ENCODE assay signal across 13 mouse cellular contexts in the genomic region with DNA sequence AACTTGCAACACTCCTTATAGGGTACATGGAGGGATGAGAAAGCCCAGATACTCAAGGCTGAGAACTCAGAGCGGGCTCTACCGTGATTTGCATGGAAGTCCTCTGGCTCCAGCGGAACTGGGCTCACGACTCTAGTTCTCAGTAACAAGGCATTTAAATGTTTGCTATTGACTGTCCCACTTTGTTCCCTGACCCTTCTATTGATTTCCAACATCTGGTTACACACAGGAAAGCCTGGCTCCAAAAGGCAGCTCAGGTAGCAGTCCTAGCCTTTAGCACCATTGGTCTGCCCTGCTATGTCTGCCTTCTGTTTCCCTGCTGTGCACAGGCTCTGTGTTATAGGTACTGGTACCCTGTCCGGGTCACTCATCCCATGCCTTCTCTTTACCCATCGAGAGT. TPM values are rescaled to one million over a fixed set of nuclear protein-coding genes. Genes with fewer than 3 reads are reported as not detected.
DNase-seq lines count a peak whose midpoint lies in the region; ATAC-seq and TF ChIP-seq lines count a peak whose summit lies in the region.
"Had no signal": no experiment of that assay in that cellular context is flagged by ENCODE, and none has a peak within 500 bp of the region (broad histone marks: within the 10 kb centered on the region; RNA-seq: fewer than 3 reads in every experiment).

No protein-coding gene starts in this region.

- H3K4me2 ChIP-seq in forebrain, embryonic 15.5 days (replicated peaks) = no peak overlapping the region
- H3K4me2 ChIP-seq in forebrain, embryonic 16.5 days (ENCODE audit: low read length) = no peak overlapping the region
- H3K4me2 ChIP-seq: heart, embryonic 13.5 days had no signal

- no peaks in the 10 kb centered on the region for H3K27me3 ChIP-seq in forebrain, embryonic 15.5 days
- H3K27me3 ChIP-seq in forebrain, embryonic 16.5 days (replicated peaks; ENCODE audit: control insufficient read depth, insufficient read depth, low read length) = 0 out of 2 replicates have a peak, but pooled peaks cover 2% of the 10 kb centered on the region
- peaks cover 84% of the 10 kb centered on the region for H3K27me3 ChIP-seq in embryonic facial prominence, embryonic 10.5 days (replicated peaks; ENCODE audit: low read depth, poor library complexity, severe bottlenecking)
- H3K27me3 ChIP-seq in limb, embryonic 10.5 days (ENCODE audit: low read depth, poor library complexity, severe bottlenecking) = peaks cover 58% of the 10 kb centered on the region

- no peaks in the 10 kb centered on the region for H3K36me3 ChIP-seq in forebrain, embryonic 15.5 days
- no peaks in the 10 kb centered on the region for H3K36me3 ChIP-seq in forebrain, embryonic 16.5 days (ENCODE audit: control insufficient read depth, insufficient read depth)
- H3K36me3 ChIP-seq in embryonic facial prominence, embryonic 10.5 days (replicated peaks) = no peaks in the 10 kb centered on the region
- no peaks in the 10 kb centered on the region for H3K36me3 ChIP-seq in limb, embryonic 10.5 days
- H3K36me3 ChIP-seq: heart, embryonic 13.5 days had no signal

- TF ChIP-seq CTCF in layer of hippocampus, adult 2 months (conservative IDR thresholded peaks at IDR 0.05) = no peak

- no peaks in the 10 kb centered on the region for H3K9me3 ChIP-seq in forebrain, embryonic 15.5 days
- H3K9me3 ChIP-seq in forebrain, embryonic 16.5 days (ENCODE audit: control insufficient read depth, low read length) = no peaks in the 10 kb centered on the region
- no peaks in the 10 kb centered on the region for H3K9me3 ChIP-seq in embryonic facial prominence, embryonic 10.5 days
- no peaks in the 10 kb centered on the region for H3K9me3 ChIP-seq in limb, embryonic 10.5 days (replicated peaks)
- H3K9me3 ChIP-seq: heart, embryonic 13.5 days had no signal

- 0 out of 2 replicates have a peak overlapping the region, but pooled peaks have one; percentile 32 for H3K27ac ChIP-seq in forebrain, embryonic 15.5 days (replicated peaks)
- no peak overlapping the region for H3K27ac ChIP-seq in forebrain, embryonic 16.5 days (ENCODE audit: low read length)
- peak overlapping the region; percentile 65 for H3K27ac ChIP-seq in layer of hippocampus, adult 2 months
- 0 out of 2 replicates have a peak overlapping the region, but pooled peaks have one; percentile 1 for H3K27ac ChIP-seq in embryonic facial prominence, embryonic 10.5 days (replicated peaks)
- 0 out of 2 replicates have a peak overlapping the region, but pooled peaks have one; percentile 33 for H3K27ac ChIP-seq in limb, embryonic 10.5 days
- H3K27ac ChIP-seq: heart, embryonic 13.5 days had no signal

- no peak overlapping the region for H3K4me3 ChIP-seq in forebrain, embryonic 15.5 days
- no peak overlapping the region for H3K4me3 ChIP-seq in forebrain, embryonic 16.5 days (replicated peaks; ENCODE audit: low read length)
- H3K4me3 ChIP-seq in layer of hippocampus, adult 2 months = no peak overlapping the region
- H3K4me3 ChIP-seq in embryonic facial prominence, embryonic 10.5 days = no peak overlapping the region
- H3K4me3 ChIP-seq in limb, embryonic 10.5 days = no peak overlapping the region
- H3K4me3 ChIP-seq: heart, embryonic 13.5 days had no signal

- DNase-seq in layer of hippocampus, adult 2 months (ENCODE audit: low spot score in 2 of 2) = no peak
- no peak for DNase-seq in layer of hippocampus, postnatal 14 days (ENCODE audit: low spot score in 2 of 2)
- DNase-seq in embryonic facial prominence, embryonic 10.5 days (ENCODE audit: low spot score) = no peak
- no peak for DNase-seq in limb, embryonic 10.5 days (ENCODE audit: low spot score)
- DNase-seq in urinary bladder, postnatal 36 days (ENCODE audit: low spot score in 2 of 2) = no peak
- DNase-seq: adrenal gland, adult 2 months; adrenal gland, postnatal 25 days; gastrocnemius, postnatal 14 days; heart, postnatal 36 days had no signal

- 81% methylated on average over 6 of the region's 6 CpGs for WGBS in forebrain, embryonic 15.5 days
- 78% methylated on average over 6 of the region's 6 CpGs for WGBS in forebrain, embryonic 16.5 days
- whole genome bisulfite sequencing in embryonic facial prominence, embryonic 10.5 days = 80% methylated on average over 6 of the region's 6 CpGs
- 84% methylated on average over 6 of the region's 6 CpGs for WGBS in limb, embryonic 10.5 days

- H3K9ac ChIP-seq in forebrain, embryonic 15.5 days (replicated peaks) = no peak overlapping the region
- no peak overlapping the region for H3K9ac ChIP-seq in forebrain, embryonic 16.5 days (replicated peaks; ENCODE audit: low read depth, low read length)
- H3K9ac ChIP-seq: heart, embryonic 13.5 days had no signal

- ATAC-seq in forebrain, embryonic 15.5 days (replicated peaks) = no peak
- no peak for ATAC-seq in forebrain, embryonic 16.5 days
- ATAC-seq: intestine, embryonic 16.5 days had no signal

- H3K4me1 ChIP-seq in forebrain, embryonic 15.5 days = peaks cover 30% of the 10 kb centered on the region
- H3K4me1 ChIP-seq in forebrain, embryonic 16.5 days (replicated peaks; ENCODE audit: control insufficient read depth, insufficient read depth, low read length) = peaks cover 26% of the 10 kb centered on the region
- H3K4me1 ChIP-seq in embryonic facial prominence, embryonic 10.5 days = peaks cover 21% of the 10 kb centered on the region
- peaks cover 72% of the 10 kb centered on the region for H3K4me1 ChIP-seq in limb, embryonic 10.5 days
- H3K4me1 ChIP-seq: heart, embryonic 13.5 days had no signal

RNA-seq across cellular contexts. Expression of a gene that starts 36.5 kb away (rescaled TPM):
- 13.7 and 20.7 TPM in 2 replicates for polyA plus RNA-seq in forebrain, embryonic 15.5 days (2015; fragmentation: Nextera tagmentation; extraction: Ambion mirVana)
- polyA plus RNA-seq in forebrain, embryonic 16.5 days (2015; fragmentation: Nextera tagmentation; extraction: Ambion mirVana) = 11.4 and 16.8 TPM in 2 replicates
- 1 to 10 TPM; 4.2 to 5.3 TPM for total RNA-seq in layer of hippocampus, adult 2 months (2021)
- 10 to 100 TPM in 1 of 2 experiments, 1 to 10 TPM in 1; 7.0 to 16.7 TPM for total RNA-seq in layer of hippocampus, postnatal 14 days (2021)
- polyA plus RNA-seq in embryonic facial prominence, embryonic 10.5 days (2016; fragmentation: Nextera tagmentation; extraction: Ambion mirVana) = 333 and 362 TPM in 2 replicates
- 360 and 372 TPM in 2 replicates for polyA plus RNA-seq in limb, embryonic 10.5 days (2016; fragmentation: Nextera tagmentation; extraction: Ambion mirVana)

Comparison
In these comparisons a context has a peak if more than half of its experiments do, and no peak if none do; other contexts are left out.
1. RNA of a gene that starts 36.5 kb away (polyA plus RNA-seq): 360 to 372 TPM in limb, embryonic 10.5 days and 333 to 362 TPM in embryonic facial prominence, embryonic 10.5 days; 13.7 to 20.7 TPM in forebrain, embryonic 15.5 days and 11.4 to 16.8 TPM in forebrain, embryonic 16.5 days; every median in the first group is over 10 times any median in the second.